Mouse (Mus musculus): ENCODE measurements around the gene Fam102a.
A peak's percentile ranks its signal among the peaks of the same experiment; 100 is the strongest.
"Not testable (repeated sequence)": the region's sequence is repeated elsewhere in the genome, so short reads cannot be mapped to it uniquely, and the experiment has no call there.

Gene Fam102a

GRCm38 (mm10) chr2:32534733-32535471, at the start of gene Fam102a:
TSS of gene Fam102a (plus strand) at chr2:32535332.
- peak; percentile 99 for DNase-seq

DNA sequence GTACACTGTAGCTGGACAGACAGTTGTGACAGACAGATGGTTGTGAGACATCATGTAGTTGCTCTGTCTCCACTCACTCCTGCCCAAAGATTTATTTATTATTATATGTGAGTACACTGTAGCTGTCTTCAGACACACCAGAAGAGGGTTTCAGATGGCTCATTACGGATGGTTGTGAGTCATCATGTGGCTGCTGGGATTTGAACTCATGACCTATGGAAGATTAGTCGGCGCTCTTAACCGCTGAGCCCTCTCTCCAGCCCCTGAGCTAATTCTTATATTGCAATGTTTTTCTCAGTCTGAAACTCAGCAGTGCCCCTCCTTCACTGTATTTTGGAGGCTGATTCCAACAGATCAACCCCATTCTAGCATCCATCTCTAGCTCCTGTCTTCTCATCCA, 49.4 kb upstream of the Fam102a start:
- no peak for DNase-seq

GRCm38 (mm10) chr2:32486155-32486554, 49.0 kb upstream of the Fam102a start:
- DNase-seq: no peak

DNA sequence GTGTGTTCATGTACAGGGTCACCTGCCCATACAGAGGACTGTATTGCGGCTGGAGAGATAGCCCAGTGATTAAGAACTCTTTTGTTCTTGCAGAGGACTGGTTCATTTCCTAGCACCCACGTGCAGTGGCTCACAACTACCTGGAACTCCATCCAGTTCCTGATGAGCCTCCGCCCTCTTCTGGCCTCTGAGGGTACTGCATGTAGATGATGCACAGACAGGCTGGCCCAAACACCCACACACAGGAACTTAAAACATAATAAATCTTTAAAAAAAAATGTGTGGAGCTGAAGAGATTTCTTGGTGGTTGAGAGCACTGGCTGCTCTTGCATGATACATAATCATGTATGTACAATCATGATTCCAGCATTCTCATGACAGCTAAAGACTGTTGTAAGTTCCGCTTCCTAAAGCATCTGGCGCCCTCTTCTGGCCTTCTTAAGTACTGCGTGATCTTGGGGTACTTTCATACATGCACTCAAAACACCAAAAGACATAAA, 48.0 kb upstream of the Fam102a start:
- peak; percentile 81 for DNase-seq

GRCm38 (mm10) chr2:32488679-32489078, 46.5 kb upstream of the Fam102a start:
- peak; percentile 71 for DNase-seq

- DNase-seq: not testable (repeated sequence)
Measured at GRCm38 (mm10) chr2:32490730-32491129, 44.4 kb upstream of the Fam102a start.

- no peak for DNase-seq
Measured at GRCm38 (mm10) chr2:32492661-32493060, 42.5 kb upstream of the Fam102a start.

GRCm38 (mm10) chr2:32493301-32493701, 41.8 kb upstream of the Fam102a start:
- no peak for DNase-seq

- no peak for DNase-seq
Measured at GRCm38 (mm10) chr2:32494522-32494921, 40.6 kb upstream of the Fam102a start.

DNA sequence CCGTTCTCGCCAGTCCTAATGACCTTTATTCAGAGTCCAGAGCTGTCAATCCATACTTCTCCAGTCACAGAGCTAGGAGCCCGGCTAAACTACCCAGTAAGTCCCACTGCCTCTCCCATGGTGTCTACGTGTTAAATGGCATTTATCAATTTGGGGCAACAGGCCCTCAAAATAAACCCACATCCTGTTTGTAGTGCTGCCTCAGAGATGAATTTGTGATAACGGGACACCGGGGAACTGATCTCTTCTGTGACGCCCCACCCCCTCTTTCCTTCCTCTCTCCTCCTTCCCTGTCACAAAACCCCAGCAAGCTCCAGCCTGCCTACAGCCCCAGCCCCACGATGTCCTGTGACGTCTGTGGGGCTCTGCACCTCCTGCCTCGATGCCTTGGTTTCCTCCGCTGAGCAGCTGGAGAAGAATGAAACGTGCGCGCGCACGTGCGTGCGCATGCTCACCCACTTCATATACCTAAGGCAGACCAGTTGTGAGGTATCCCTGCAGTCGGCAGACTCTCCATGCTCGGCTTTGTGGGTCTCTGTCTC, 39.9 kb upstream of the Fam102a start:
- DNase-seq: no peak

- no peak for DNase-seq
Measured at GRCm38 (mm10) chr2:32496190-32496589, 38.9 kb upstream of the Fam102a start.

DNA sequence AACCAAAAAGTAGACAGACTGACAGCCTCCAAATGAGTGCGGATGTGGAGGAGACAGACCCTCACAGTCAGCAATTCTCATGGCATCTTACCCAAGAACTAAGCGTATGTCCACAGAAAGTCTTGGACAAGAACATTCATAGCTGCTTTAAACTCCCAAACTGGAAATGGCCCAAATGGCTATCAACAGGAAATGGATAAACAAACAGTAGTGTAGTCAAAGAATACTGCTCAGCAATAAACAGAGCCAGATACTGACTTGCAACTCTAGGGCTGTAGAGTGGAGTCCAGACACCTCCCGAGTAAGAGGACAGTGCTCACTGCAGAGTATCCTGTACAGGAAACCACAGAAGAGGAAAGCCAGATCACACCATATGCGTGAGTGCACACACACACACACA, 35.8 kb upstream of the Fam102a start:
- no peak for DNase-seq

GRCm38 (mm10) chr2:32500461-32500860, 34.7 kb upstream of the Fam102a start:
- no peak for DNase-seq

DNA sequence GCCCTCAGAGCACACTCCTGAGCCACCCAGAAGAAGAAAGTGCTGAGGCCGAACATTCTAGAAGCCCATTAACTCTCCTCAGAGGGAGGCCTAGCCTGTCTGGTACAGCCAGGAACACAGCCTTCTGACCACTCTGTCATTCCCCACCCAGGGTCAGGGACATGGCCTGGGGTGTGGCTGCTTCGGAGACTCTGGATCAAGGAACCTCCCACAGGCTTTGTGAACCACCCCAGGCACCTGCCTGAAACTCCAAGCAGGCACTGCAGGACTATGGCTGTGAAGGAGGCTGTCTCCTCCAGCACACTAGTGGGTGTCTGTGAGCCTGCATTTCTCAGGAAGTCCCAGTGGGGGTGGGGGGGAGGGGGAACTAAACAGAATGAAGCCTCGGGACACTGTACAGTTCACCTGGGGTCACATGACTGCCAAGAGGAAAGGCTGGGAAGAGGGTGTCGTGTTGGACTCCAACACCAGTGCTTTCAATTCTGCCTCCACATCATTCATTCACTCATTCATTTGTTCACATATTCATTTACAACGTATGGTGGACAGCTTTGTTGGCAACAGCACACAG, 33.3 kb upstream of the Fam102a start:
- DNase-seq: no peak

DNA sequence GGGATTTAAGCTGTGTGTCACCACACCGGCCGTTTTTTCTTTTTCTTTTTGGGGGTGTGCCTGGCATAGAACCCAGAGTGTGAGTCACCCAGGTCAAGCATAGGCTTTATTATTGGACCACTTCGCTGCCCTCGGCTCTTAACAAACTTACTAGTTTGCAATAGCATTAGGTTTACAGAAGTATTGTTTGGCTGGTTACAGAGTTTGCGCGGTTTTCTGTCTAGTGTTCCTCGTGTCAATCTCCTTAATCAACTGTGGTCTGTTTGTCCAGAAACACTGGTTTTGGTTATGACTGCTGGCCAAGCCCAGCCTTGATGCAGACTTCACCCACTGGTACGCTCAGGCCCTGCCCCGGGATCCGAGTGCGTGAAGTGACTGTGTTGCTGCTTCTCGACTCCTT, 32.3 kb upstream of the Fam102a start:
- DNase-seq: no peak

GRCm38 (mm10) chr2:32503588-32503987, 31.5 kb upstream of the Fam102a start:
- no peak for DNase-seq

- no peak for DNase-seq
Measured at GRCm38 (mm10) chr2:32505536-32505935, 29.6 kb upstream of the Fam102a start.

- DNase-seq: no peak
Measured at GRCm38 (mm10) chr2:32506673-32507668, 28.2 kb upstream of the Fam102a start.

- DNase-seq: no peak
Measured at GRCm38 (mm10) chr2:32507906-32508305, 27.2 kb upstream of the Fam102a start.

DNA sequence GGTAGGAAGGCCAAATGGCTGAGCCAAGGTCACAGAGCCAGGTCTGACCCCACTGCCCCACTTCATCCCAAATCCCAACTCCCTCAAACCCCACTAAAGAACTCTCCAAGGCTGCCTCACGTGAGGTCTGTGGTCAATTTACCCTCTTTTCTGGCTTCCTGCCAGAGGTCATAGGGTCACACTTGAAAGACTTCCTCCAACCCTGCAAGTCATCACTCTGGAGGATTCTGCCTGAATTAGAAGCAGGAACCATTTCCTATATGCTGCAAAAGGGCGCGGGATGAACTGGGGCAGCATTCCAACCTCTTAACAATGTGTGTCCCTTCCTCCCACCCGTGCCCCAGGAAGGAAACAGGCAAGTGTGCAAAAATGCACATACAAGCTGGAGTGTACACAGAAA, 25.8 kb upstream of the Fam102a start:
- no peak for DNase-seq

GRCm38 (mm10) chr2:32509896-32510295, 25.2 kb upstream of the Fam102a start:
- DNase-seq: no peak

GRCm38 (mm10) chr2:32512592-32512991, 22.5 kb upstream of the Fam102a start:
- no peak for DNase-seq

DNA sequence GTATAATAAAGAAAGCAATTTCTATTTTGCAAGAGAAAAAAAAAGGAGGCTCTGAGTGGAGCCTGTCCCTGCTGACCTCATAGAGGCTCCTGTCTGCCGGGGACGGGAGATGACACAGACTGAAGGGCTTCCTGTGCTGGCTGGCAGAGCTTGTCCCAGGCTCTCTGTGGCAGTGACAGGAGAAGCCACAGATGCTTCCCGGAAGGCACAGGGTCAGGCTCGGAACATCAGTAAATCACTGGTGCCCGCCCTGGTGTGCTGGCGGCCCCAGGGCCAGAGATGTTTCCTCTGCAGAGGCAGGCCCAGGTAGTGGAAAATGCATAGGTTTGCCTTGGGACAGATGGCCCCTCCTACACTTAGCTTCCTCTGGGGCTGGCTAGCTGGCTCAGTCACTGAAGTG, 20.8 kb upstream of the Fam102a start:
- DNase-seq: no peak
